ENCODE assay signal across 13 mouse cellular contexts in genomic region chr17:84086394-84086793, GRCm38 (mm10).
DNase-seq lines count a peak whose midpoint lies in the region; ATAC-seq lines count a peak whose summit lies in the region.
"Had no signal": no experiment of that assay in that cellular context is flagged by ENCODE, and none has a peak within 500 bp of the region (broad histone marks: within the 10 kb centered on the region; RNA-seq: fewer than 3 reads in every experiment).

No protein-coding gene starts in this region.

- no peaks in the 10 kb centered on the region for H3K9me3 ChIP-seq in hindbrain, embryonic 10.5 days
- H3K9me3 ChIP-seq in hindbrain, embryonic 16.5 days (ENCODE audit: control insufficient read depth, low read length): no peaks in the 10 kb centered on the region
- H3K9me3 ChIP-seq in midbrain, embryonic 10.5 days (replicated peaks): no peaks in the 10 kb centered on the region
- H3K9me3 ChIP-seq in midbrain, embryonic 16.5 days (replicated peaks; ENCODE audit: control insufficient read depth, low read length, poor library complexity, severe bottlenecking): no peaks in the 10 kb centered on the region
- no peaks in the 10 kb centered on the region for H3K9me3 ChIP-seq in stomach, embryonic 15.5 days
- H3K9me3 ChIP-seq: liver, embryonic 13.5 days; megakaryocyte, embryonic 14.5 days had no signal

- intact Hi-C loops in left cerebral cortex, postnatal 14 days (cut with DNase I): no loop called here

- no peak overlapping the region for H3K4me2 ChIP-seq in hindbrain, embryonic 16.5 days (ENCODE audit: low read length)
- H3K4me2 ChIP-seq in midbrain, embryonic 16.5 days (ENCODE audit: low read length): no peak overlapping the region
- H3K4me2 ChIP-seq in stomach, embryonic 15.5 days: no peak overlapping the region
- H3K4me2 ChIP-seq: liver, embryonic 13.5 days had no signal

- no peaks in the 10 kb centered on the region for H3K36me3 ChIP-seq in hindbrain, embryonic 10.5 days
- no peaks in the 10 kb centered on the region for H3K36me3 ChIP-seq in hindbrain, embryonic 16.5 days (ENCODE audit: control insufficient read depth, insufficient read depth, low read length)
- H3K36me3 ChIP-seq in midbrain, embryonic 10.5 days: no peaks in the 10 kb centered on the region
- no peaks in the 10 kb centered on the region for H3K36me3 ChIP-seq in midbrain, embryonic 16.5 days (ENCODE audit: control insufficient read depth, insufficient read depth, low read length)
- no peaks in the 10 kb centered on the region for H3K36me3 ChIP-seq in stomach, embryonic 15.5 days
- H3K36me3 ChIP-seq: liver, embryonic 13.5 days had no signal

- no peak overlapping the region for H3K9ac ChIP-seq in hindbrain, embryonic 16.5 days (ENCODE audit: low read depth, low read length)
- no peak overlapping the region for H3K9ac ChIP-seq in midbrain, embryonic 16.5 days (ENCODE audit: low read depth, low read length)
- no peak overlapping the region for H3K9ac ChIP-seq in stomach, embryonic 15.5 days
- H3K9ac ChIP-seq: liver, embryonic 13.5 days had no signal

- peak overlapping the region; percentile 75 for H3K27ac ChIP-seq in hindbrain, embryonic 10.5 days
- H3K27ac ChIP-seq in hindbrain, embryonic 16.5 days (ENCODE audit: low read depth, low read length): no peak overlapping the region
- peak overlapping the region; percentile 47; the same call in 1 of the 2 replicates for H3K27ac ChIP-seq in midbrain, embryonic 10.5 days (replicated peaks)
- H3K27ac ChIP-seq in midbrain, embryonic 16.5 days (ENCODE audit: low read length): no peak overlapping the region
- H3K27ac ChIP-seq in stomach, embryonic 15.5 days: peak overlapping the region; percentile 53
- H3K27ac ChIP-seq: liver, embryonic 13.5 days had no signal

- 86% methylated on average over 12 of the region's 12 CpGs for WGBS in hindbrain, embryonic 10.5 days
- 85% methylated on average over 12 of the region's 12 CpGs for WGBS in hindbrain, embryonic 16.5 days
- 88% methylated on average over 12 of the region's 12 CpGs for WGBS in midbrain, embryonic 10.5 days
- WGBS in midbrain, embryonic 16.5 days: 82% methylated on average over 12 of the region's 12 CpGs
- 83% methylated on average over 12 of the region's 12 CpGs for WGBS in stomach, embryonic 15.5 days

- no peak overlapping the region for H3K4me3 ChIP-seq in hindbrain, embryonic 10.5 days
- no peak overlapping the region for H3K4me3 ChIP-seq in hindbrain, embryonic 16.5 days (ENCODE audit: low read length)
- no peak overlapping the region for H3K4me3 ChIP-seq in midbrain, embryonic 10.5 days
- no peak overlapping the region for H3K4me3 ChIP-seq in midbrain, embryonic 16.5 days (ENCODE audit: low read depth, low read length)
- no peak overlapping the region for H3K4me3 ChIP-seq in stomach, embryonic 15.5 days (replicated peaks)
- H3K4me3 ChIP-seq: liver, embryonic 13.5 days; megakaryocyte, embryonic 14.5 days had no signal

- DNase-seq in adrenal gland, postnatal 10 days: peak; percentile 34
- no peak for DNase-seq in adrenal gland, adult 8-10 months
- no peak for DNase-seq in hindbrain, embryonic 10.5 days (ENCODE audit: low spot score)
- DNase-seq in midbrain, embryonic 10.5 days (ENCODE audit: low spot score): no peak
- DNase-seq in left cerebral cortex, postnatal 14 days (ENCODE audit: low spot score in 2 of 2): no peak
- DNase-seq: cerebellum, postnatal 25 days; liver, embryonic 13.5 days; thymus, postnatal 36 days had no signal

- no peaks in the 10 kb centered on the region for H3K27me3 ChIP-seq in hindbrain, embryonic 10.5 days (ENCODE audit: insufficient read depth, poor library complexity, severe bottlenecking)
- no peaks in the 10 kb centered on the region for H3K27me3 ChIP-seq in hindbrain, embryonic 16.5 days (replicated peaks; ENCODE audit: control insufficient read depth, insufficient read depth, low read length)
- H3K27me3 ChIP-seq in midbrain, embryonic 10.5 days (ENCODE audit: low read depth, poor library complexity, severe bottlenecking): 0 out of 2 replicates have a peak, but pooled peaks cover 7% of the 10 kb centered on the region
- no peaks in the 10 kb centered on the region for H3K27me3 ChIP-seq in midbrain, embryonic 16.5 days (ENCODE audit: control insufficient read depth, insufficient read depth, low read depth, low read length)
- H3K27me3 ChIP-seq in stomach, embryonic 15.5 days (replicated peaks): no peaks in the 10 kb centered on the region
- H3K27me3 ChIP-seq: liver, embryonic 13.5 days had no signal

- H3K4me1 ChIP-seq in hindbrain, embryonic 10.5 days (replicated peaks): peaks cover 47% of the 10 kb centered on the region
- peaks cover 15% of the 10 kb centered on the region for H3K4me1 ChIP-seq in hindbrain, embryonic 16.5 days (ENCODE audit: control insufficient read depth, insufficient read depth, low read depth, low read length)
- peaks cover 44% of the 10 kb centered on the region for H3K4me1 ChIP-seq in midbrain, embryonic 10.5 days
- no peaks in the 10 kb centered on the region for H3K4me1 ChIP-seq in midbrain, embryonic 16.5 days (ENCODE audit: control insufficient read depth, insufficient read depth, low read length)
- peaks cover 39% of the 10 kb centered on the region for H3K4me1 ChIP-seq in stomach, embryonic 15.5 days

- no peak for ATAC-seq in hindbrain, embryonic 16.5 days
- ATAC-seq in midbrain, embryonic 16.5 days: no peak
- ATAC-seq in stomach, embryonic 15.5 days (ENCODE audit: insufficient read depth, low FRiP score, low read depth): no peak
- ATAC-seq: activated CD4-positive, CD25-positive, alpha-beta regulatory T cell, adult 4 months had no signal

Comparison
In these comparisons a context has a peak if more than half of its experiments do, and no peak if none do; other contexts are left out.
1. H3K27ac ChIP-seq: peak in hindbrain, embryonic 10.5 days (single experiment), midbrain, embryonic 10.5 days (single experiment) and stomach, embryonic 15.5 days (single experiment); none in hindbrain, embryonic 16.5 days (single experiment) and midbrain, embryonic 16.5 days (single experiment).